Mouse (Mus musculus) frontal cortex, postnatal 25 days (tissue): ENCODE measurements around the gene Map4k5.

Experiments used
- DNase-seq, 2 experiments: peaks; one replicate each; pipeline ENCODE4 v3.0.0; 2022; ENCODE audit warnings: low spot score in 2 of 2

The Map4k5 gene

DNA sequence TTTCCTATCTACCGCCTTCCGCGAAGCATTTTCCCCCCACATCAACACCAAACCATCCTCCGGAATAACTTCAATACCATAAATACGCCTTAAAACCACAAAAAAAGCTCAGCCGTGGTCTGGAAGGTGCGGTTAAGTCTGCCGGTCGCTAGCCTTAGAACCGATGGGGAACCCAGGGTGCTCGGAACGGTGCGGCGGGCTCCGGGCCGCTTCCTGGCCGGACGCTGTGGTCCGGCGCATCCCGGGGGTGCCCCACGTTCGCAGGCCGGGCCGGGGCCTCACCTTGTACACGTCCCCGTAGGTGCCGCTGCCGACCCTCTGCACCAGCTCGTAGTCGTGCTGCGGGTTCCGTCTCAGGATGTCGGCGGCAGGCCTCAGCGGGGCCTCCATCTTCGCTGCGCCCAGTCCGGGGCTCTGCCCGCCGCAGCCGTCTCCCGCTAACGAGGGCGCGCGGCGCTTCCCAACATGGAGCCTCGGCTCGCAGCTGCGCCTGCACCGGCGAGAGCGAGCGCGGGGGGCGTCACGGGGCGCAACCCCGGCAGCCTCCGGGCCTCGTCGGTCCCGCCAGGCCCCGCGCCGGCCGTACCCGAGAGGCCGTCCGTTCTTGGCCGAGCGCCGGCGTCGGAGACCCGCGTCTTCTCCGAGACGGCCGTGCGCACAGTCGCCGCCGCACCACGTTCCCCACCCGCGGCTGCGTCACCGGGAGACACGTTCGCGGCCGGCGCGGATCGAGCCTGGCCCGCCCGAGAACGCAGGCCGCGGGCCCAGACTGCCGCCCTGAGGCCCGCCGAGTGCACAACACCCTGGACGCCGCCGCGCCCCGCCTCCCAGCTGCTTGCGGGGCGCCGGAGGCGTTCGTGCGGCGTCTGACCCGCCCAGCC lies at the start of gene Map4k5, which contains the start of gene Atl1:
Map4k5 (minus strand) TSS at position 830 of the 881 bp plus-strand sequence.
Atl1 (plus strand) TSS at position 244 of the 881 bp plus-strand sequence.
- DNase-seq, result peak; percentile 76 to 85

DNA sequence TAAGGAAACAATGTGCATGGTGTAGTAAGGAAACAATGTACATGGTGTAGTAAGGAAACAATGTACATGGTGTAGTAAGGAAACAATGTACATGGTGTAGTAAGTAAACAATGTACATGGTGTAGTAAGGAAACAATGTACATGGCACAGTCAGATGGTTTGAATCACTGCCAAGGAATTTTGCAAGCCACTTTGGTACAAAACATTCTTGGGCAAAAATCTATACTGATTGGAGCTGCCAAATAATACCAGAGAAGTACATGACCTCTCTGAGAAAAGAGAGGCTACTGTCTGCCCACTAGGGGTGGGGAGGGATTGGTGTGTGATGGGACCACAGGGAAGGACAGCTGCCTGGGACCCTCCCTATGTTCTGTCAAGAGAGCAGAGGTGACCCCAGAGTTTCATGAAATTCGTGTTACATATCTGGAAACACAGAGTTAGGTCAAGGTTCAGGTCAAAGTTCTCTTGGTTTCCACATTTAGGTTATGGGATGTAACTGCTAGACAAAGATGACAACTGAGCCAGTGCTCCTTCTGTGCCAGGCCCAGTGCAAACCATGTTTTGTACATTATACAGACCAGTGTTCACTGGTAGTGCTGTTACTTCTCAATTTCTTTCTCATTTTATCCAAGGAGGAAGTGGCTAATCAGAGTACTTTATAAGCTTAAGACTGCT lies 48.8 kb upstream of the Map4k5 start:
- DNase-seq, result no peak

DNA sequence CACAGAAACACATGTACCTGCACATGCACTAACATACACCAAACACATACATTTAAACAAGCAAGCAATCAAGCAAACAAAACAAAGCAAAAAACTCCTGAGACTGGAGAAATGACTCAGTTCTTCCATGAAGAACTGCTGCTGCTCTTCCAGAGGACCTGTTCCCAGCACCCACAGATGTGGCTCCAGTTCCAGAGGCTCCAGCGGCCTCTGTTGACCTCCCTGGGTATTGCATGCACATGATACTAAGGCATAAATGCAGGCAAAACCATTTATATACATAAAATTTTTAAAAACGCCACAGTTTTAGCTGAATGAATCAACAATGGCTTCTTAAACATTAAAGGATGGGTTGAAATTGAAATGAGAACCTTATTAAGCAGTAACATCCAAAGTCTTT lies 46.3 kb upstream of the Map4k5 start:
- no peak for DNase-seq

DNA sequence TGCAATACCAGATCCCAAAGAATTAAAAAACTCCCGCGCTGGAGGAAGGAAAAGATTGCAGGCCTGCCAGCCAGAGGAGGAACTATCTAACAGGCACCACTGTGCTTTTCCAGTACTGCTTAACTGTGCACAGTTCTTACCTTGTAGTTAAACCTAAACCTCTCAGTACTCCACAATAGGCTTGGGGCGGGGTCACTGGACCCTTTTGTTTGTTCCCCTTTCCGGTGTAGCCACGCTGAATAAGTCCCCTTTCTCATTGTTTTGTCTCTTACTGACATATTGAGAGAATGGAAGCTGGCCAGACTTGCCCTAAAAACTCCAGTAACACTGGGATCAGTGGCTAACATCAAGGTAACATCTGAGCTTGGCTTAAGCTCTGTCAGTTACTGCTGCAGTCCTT lies 44.7 kb upstream of the Map4k5 start:
- no peak for DNase-seq

DNA sequence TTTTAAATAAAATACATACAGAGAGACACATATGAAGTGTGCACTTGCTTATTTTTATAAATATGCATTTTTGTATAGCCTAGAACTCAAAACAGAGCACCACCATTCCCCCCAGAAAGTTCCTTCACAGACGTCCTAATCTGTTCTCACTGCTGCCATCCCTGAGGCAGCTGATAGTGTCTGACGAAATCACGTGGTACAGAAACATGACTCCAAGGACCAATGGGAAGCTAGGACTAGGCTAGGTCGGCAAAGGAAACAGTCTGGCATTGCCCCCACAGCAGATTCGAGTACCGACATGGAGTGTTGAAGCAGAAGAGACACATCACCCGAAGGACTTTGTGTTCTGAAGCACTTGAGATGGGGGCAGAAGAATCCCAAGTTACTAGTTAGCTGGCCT lies 33.7 kb upstream of the Map4k5 start:
- no peak for DNase-seq

DNA sequence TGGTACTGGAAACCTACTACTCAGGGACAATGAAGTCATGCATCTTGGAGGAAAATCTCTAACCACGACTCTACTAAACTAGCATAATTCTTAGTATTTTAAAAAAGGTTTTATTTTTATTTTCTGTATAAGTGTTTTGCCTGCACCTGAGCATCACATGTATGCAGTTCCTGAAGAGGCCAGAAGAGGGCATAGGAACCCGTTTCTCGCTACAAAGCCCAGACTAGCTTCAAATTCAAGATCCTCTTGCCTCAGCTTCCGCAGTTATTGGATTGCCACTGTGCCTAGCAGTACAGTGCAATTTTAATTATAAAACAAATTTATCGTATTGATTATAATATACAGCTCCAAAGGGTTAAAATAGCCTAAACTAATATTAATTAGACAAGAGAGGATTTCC lies 31.0 kb upstream of the Map4k5 start:
- no peak for DNase-seq

DNA sequence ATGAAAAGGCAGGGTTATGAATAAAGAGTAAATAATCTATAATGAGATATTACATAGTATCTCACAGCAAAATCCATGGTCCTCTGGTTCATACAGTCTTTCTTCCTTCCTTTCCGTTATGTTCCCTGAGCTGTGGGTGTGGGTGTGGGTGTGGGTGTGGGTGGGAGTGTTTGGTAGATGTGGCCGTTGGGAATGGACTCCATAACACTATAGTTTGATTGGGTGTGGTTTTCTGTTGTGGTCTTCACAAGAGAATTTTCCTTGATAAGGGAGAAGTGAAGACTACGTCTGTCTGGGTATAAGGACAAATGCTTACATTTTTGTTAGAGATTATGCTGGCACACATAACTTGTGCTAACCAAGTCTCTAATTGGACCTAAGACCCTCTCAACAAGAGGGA lies 30.6 kb upstream of the Map4k5 start:
- DNase-seq, result no peak

DNA sequence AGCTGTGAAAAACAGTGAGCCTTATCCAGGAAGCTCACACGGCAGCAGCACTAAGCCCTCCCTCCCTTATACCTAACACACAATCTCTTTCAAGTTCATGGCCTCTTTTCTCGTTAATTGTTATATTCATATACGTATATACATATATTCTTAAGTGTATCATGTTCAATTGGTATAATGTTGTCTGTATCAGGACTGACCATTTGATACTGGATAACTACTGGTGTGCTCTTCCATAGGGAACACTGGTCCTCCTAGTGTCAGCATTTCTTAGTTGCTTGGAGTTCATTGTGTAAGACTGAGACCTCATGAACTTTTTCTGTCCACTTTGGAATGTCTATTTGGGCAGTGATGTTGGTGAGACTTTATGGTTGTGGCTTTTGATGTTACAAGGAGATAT lies 30.1 kb upstream of the Map4k5 start:
- DNase-seq, result no peak

DNA sequence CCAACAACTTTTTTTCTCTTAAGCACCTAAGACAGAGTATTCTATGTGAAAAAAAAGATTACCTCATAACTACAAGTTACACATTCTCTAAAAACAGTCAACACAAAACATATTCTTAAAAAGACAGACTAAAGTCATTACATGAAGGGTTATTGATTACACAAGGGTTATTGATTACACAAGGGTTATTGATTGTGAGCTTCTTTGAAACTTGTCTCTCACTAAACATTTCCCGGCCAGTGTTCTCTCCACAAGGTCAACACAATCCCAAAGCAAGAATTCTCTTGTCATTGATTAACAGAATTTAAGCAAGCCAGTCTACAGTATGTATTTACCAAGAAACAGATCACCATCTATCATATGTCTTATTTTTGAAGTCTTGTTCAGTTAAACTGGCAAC lies 29.1 kb upstream of the Map4k5 start:
- DNase-seq, result no peak

DNA sequence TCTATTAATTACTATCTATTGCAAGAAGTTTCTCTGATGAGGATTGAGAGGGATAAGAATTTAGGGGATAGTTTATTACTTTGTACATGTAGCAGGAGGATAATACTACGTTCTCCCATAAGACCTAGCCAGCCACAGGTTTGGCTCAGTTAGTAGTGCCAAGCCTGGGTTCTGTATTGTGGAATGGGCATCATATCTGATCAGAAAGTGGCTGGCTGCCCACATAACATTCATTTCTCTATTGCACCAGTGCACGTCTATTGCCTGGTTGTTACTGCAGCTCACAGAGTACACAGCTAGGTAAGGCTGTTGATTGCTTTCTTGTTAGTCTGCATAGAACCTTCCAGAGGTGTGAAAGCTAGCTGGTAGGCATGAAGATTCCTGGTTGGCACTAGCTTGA lies 24.9 kb upstream of the Map4k5 start:
- DNase-seq, result no peak

DNA sequence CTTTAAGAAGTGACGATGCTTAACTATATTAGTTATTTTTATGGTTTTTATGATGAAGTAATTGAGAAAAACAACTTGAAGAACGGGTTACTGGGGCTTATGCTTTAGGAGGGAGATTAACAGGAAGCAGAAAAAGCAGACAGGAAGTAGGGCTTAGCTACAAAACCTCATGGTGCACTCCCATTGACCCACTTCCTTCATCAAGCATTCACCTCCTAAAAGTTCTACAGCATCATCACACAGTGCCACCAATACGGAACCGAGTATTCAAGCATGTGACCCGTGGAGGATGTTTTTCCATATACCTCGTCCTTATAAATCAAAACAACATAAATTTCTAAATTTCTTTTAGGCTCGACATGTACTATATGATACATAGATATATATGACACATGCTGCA lies 19.7 kb upstream of the Map4k5 start:
- no peak for DNase-seq

DNA sequence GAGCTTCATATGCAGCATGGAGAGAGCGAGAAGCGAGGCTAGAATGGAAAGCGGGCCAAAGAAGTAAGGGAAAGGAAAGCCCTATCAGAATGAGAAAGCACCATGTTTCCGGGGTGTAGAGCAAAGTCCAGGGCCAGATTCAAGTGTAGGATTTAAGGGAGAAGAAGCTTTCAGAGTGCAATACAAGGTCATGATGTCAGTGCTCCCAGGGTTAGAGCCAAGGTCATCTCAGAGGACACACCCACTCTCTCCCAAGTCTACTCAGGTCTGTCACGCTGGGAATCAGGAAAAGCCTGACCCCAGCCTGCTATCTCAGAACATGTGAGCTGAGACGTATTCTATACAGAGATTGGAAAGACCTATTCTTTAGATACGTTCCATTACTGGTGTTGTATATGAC lies 18.9 kb upstream of the Map4k5 start:
- DNase-seq, result no peak

DNA sequence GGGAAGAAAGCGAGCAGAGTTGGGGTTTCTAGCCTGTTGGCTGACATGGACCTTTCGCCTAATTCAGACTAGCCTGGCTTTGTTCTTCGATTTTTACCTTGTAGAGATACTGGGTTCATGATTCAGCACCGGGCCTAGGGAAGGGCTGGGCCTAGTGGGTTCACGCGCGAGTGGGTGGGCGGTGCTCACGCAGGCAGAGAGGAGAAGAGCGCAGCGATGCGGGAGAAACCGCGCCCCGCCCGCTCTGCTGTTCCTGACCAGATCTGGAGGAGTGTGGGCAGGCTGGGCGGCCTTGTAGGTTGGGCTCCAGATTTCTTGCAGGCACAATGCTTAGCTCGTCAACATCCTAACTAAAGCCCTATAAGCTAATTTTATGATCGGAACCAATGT lies 15.5 kb upstream of the Map4k5 start:
- peak; percentile 55 to 79 for DNase-seq

DNA sequence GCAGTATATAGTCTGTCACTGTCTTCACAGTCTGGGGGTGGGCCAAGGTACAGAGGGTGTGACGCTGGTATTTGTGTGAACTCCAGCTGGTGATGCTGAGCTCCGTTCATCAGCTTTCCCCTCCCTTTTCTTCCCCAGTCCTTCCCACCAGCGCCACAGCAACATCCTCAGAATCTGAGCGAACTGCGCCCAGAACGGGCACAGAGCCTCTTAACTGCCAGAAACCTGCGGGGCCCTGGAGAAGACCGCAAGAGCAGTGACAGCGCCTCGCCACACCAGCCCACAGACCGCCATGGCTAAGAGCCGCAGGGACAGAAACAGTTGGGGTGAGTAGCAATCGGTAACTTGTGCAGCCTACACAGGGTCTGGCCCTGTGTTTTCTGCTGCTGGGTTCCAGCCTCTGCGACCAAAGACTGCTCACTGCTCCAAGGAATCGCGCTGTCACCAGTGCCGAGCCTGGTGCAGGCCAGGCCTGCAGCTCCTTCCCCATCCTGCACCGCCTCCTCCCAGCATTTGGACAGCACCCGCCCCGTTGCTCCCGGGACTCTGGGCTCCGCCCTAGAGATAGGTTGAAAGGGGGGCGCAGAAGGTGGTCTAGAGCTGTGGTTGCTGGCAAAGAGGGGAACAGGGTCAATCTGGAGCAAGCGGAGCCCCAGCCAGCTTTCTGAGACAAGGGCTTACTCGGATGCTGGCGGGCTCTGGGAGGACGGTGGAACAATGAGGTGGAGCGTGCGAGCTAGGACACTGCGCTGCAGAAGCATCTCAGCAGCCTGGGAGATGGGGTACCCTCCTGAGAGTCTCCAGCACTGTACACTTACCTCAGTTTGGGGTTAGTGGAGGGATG lies 14.9 kb upstream of the Map4k5 start:
- DNase-seq, result peak; percentile 55 to 66

DNA sequence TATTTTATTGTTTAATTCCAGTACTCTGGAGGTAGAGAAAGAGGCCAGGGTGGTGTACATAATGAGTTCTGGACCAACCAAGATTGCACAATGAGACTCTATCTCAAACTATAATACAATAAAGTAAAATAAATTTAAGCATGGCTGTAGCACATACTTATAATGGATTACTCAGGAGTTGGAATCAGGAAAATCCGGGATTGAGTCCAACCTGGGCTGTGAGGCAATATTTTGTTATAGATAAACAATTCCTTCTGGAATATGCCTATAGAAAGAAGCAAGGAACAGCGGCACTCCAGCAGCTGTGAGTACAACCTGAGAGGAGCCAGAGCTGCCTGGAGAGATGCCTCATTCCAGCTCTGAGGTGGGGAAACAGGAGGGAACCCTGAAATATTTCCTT lies 12.0 kb upstream of the Map4k5 start:
- DNase-seq, result no peak

DNA sequence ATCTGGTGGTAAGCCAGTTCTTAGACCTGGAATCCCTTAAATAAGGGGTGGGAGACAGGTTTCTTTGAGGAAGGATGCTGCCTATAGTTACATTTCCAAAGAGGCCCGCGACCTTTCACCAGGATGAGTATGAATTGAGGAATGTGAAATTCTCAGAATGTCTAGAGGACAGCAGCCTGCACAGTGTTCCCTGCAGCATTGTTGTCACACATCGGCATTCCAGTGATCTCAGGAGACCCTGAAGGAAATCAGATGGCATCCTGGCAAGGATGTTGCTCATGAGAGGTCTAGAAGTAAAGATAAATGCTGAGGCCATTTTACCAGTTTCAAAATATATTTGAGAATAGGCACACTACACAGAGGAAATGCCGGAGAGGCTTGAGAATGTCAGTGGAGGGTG lies 5.1 kb upstream of the Map4k5 start:
- DNase-seq, result no peak

DNA sequence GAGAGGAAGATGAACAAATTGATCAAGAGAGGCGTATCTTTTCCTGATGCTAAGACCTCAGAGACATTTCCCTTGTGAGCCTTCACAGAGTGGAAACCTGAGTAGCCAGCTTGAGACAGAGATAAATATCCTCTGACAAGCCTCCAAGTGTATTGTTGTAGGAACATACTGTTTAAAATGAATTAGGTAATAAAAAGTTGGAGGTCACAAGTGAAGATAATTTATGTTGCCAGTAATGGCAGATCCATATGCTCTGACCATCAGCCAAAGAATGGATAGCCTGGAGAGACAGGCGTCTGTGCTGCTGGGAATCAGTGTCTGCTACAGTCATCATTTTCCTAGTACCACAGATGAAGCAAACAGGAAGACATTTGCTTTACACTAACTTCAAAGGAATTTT lies 2.0 kb upstream of the Map4k5 start:
- DNase-seq, result no peak

DNA sequence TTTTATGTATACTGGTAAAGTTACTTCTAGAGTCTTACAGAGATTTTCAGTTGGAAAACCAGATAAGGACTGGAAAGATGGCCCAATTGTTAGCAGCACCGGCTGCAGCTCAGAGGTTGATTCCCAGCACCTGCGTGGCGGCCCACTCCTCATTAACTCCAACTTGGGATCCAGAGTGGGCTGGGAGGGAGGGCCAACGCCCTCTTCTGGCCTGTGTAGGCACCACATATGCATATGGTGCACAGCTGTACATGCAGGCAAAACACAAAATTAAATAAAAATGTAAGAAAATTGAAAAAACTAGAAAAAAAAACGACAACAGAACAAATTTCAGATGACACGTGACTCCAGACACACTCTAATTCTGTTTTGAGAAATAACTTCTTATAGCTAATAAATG lies 927 bp upstream of the Map4k5 start:
- DNase-seq, result no peak

DNA sequence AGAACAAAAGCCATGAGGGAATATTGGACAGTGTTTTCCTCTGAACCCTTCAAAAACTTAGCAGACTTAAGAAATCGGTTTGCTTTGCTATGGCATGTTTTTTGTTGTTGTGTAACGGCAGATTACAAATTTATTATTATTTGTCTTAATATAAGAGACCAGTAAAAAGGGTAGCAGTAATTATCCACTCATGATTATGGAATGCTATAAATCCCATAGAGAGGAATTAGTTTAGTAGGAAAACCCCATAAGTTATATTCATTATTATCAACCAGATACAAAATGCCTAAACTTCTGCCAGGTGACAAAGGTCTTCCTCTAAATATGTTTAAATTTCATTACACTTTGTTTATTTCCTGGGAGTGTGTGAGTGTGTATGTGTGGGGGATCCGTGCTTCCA lies 1.3 kb downstream of the Map4k5 start:
- no peak for DNase-seq

DNA sequence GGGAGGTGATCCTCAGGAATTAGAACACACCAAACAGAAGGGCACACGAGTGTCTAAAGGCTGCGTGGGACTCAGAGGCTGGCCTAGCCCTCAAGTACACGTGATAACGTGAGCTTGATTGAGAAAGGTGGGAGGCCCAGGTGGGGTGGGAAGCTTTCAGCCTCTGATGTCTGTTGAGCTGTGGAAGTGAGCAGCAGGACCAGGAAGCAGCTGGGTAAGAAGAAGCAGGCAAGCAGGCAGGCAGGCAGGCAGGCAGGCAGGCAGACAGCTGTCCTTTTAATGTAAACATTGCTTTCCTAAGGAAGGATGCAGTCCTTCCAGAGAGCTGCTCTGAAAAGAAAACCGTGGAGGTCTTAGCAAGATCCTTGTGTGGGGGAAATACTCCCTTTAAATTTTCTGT lies 2.5 kb downstream of the Map4k5 start:
- DNase-seq, result no peak

DNA sequence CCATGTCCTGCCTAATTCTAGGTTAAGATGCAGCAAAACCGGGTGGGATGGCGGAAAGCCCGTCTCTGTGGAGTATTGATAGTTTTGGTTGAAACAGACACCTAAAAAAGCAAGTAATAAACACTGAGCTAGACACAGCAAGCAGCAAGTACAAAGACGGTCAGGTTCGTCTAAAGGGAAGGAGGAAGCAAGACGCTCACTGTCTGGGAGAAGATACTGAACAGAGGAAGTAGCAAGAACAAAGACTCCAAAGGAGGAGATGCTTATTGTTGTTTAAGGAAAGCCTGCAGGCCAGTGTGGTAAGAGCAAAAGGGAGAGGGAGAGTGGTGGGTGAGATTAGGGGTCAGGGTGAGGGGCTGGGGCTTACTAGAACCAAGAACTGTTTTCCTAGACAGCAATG lies 2.9 kb downstream of the Map4k5 start:
- no peak for DNase-seq

DNA sequence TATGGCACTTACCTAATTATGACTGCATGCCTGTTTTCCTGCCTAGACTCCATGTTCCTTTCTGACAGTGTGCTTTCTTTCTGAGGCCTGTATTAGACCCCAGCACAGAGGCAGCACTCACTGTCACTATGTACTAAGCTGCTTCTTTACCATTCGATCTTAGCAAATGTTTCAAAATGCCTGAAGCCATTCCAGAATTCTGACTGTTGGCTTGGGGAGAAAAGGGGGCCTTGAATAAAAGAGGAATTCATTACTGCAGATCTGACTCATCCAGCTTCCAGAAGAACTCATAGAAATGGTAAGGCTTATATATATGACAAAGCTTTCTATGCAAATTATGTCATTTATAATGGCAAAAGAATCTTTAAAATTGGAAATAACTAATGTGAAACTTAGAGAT lies 4.7 kb downstream of the Map4k5 start:
- DNase-seq, result no peak
